24 mouse cellular contexts compared by ENCODE assay signal in genomic region chr9:7344107-7344506, GRCm38 (mm10). TPM values are rescaled to one million over a fixed set of nuclear protein-coding genes. Genes with fewer than 3 reads are reported as not detected.
DNase-seq lines count a peak whose midpoint lies in the region; ATAC-seq lines count a peak whose summit lies in the region.
"Had no signal": no experiment of that assay in that cellular context is flagged by ENCODE, and none has a peak within 500 bp of the region (broad histone marks: within the 10 kb centered on the region; RNA-seq: fewer than 3 reads in every experiment).

TSS of gene Mmp12 (plus strand) at chr9:7344381.

- ATAC-seq in midbrain, embryonic 11.5 days (ENCODE audit: low FRiP score), result no peak
- ATAC-seq in midbrain, embryonic 15.5 days (replicated peaks), result no peak
- ATAC-seq in granulocyte monocyte progenitor cell, adult 5-6 weeks (replicated peaks; ENCODE audit: poor library complexity, severe bottlenecking), result peak; percentile 70
- peak; percentile 66 for ATAC-seq in megakaryocyte, adult 5-6 weeks (ENCODE audit: poor library complexity, severe bottlenecking)
- ATAC-seq: forebrain, embryonic 14.5 days; forebrain, embryonic 16.5 days had no signal

- no peaks in the 10 kb centered on the region for H3K4me1 ChIP-seq in midbrain, embryonic 11.5 days (ENCODE audit: control insufficient read depth, insufficient read depth, low read length)
- H3K4me1 ChIP-seq in midbrain, embryonic 15.5 days, result no peaks in the 10 kb centered on the region
- H3K4me1 ChIP-seq: embryonic facial prominence, embryonic 10.5 days; embryonic facial prominence, embryonic 12.5 days; forebrain, embryonic 10.5 days; forebrain, embryonic 12.5 days had no signal

- no peak within 1 kb of the TSS for H3K4me2 ChIP-seq in midbrain, embryonic 11.5 days
- no peak within 1 kb of the TSS for H3K4me2 ChIP-seq in midbrain, embryonic 15.5 days
- H3K4me2 ChIP-seq: embryonic facial prominence, embryonic 12.5 days; forebrain, embryonic 12.5 days had no signal

- H3K4me3 ChIP-seq in midbrain, embryonic 11.5 days (ENCODE audit: low read depth, low read length), result no peak within 1 kb of the TSS
- no peak within 1 kb of the TSS for H3K4me3 ChIP-seq in midbrain, embryonic 15.5 days
- H3K4me3 ChIP-seq: embryonic facial prominence, embryonic 10.5 days; embryonic facial prominence, embryonic 12.5 days; forebrain, embryonic 10.5 days; forebrain, embryonic 12.5 days had no signal

- no peak within 1 kb of the TSS for H3K27ac ChIP-seq in midbrain, embryonic 11.5 days (ENCODE audit: low read depth, low read length)
- H3K27ac ChIP-seq in midbrain, embryonic 15.5 days, result no peak within 1 kb of the TSS
- H3K27ac ChIP-seq: embryonic facial prominence, embryonic 10.5 days; embryonic facial prominence, embryonic 12.5 days; forebrain, embryonic 10.5 days; forebrain, embryonic 12.5 days had no signal

- no peaks in the 10 kb centered on the region for H3K36me3 ChIP-seq in midbrain, embryonic 11.5 days (ENCODE audit: control insufficient read depth, insufficient read depth, low read length)
- H3K36me3 ChIP-seq in midbrain, embryonic 15.5 days (replicated peaks), result no peaks in the 10 kb centered on the region
- H3K36me3 ChIP-seq: embryonic facial prominence, embryonic 10.5 days; embryonic facial prominence, embryonic 12.5 days; forebrain, embryonic 10.5 days; forebrain, embryonic 12.5 days had no signal

- H3K9ac ChIP-seq in midbrain, embryonic 11.5 days (ENCODE audit: low read length), result no peak within 1 kb of the TSS
- H3K9ac ChIP-seq in midbrain, embryonic 15.5 days, result no peak within 1 kb of the TSS
- H3K9ac ChIP-seq: embryonic facial prominence, embryonic 12.5 days; forebrain, embryonic 12.5 days had no signal

- H3K27me3 ChIP-seq in midbrain, embryonic 11.5 days (ENCODE audit: control insufficient read depth, insufficient read depth, low read length), result no peaks in the 10 kb centered on the region
- no peaks in the 10 kb centered on the region for H3K27me3 ChIP-seq in midbrain, embryonic 15.5 days (replicated peaks)
- H3K27me3 ChIP-seq: embryonic facial prominence, embryonic 12.5 days; forebrain, embryonic 12.5 days had no signal

- peak; percentile 28 for DNase-seq in midbrain, embryonic 11.5 days (ENCODE audit: low spot score, missing footprints)
- DNase-seq in lung, postnatal 4 days, result no peak
- no peak for DNase-seq in right cerebral cortex, postnatal 25 days
- DNase-seq in ovary, postnatal 36 days (ENCODE audit: low spot score), result no peak
- DNase-seq: adrenal gland, adult 2 months; adrenal gland, postnatal 14 days; adrenal gland, postnatal 36 days; cerebellum, adult 11-12 months; cerebellum, adult 2 months; cerebellum, adult 9-10 months; cerebellum, postnatal 10 days; cerebellum, postnatal 25 days had no signal

- H3K9me3 ChIP-seq in midbrain, embryonic 11.5 days (ENCODE audit: control insufficient read depth, low read length), result no peaks in the 10 kb centered on the region
- H3K9me3 ChIP-seq in midbrain, embryonic 15.5 days, result no peaks in the 10 kb centered on the region
- H3K9me3 ChIP-seq: embryonic facial prominence, embryonic 10.5 days; embryonic facial prominence, embryonic 12.5 days; forebrain, embryonic 10.5 days; forebrain, embryonic 12.5 days had no signal

RNA-seq across cellular contexts. Expression of gene Mmp12, which starts in this region (rescaled TPM):
- polyA plus RNA-seq in midbrain, embryonic 11.5 days (2014; fragmentation: Nextera tagmentation; extraction: Ambion mirVana), result not detected in 2 replicates
- not detected in 2 replicates for polyA plus RNA-seq in midbrain, embryonic 15.5 days (2015; fragmentation: Nextera tagmentation; extraction: Ambion mirVana)
- total RNA-seq in granulocyte monocyte progenitor cell, adult 5-6 weeks (2014; fragmentation: Nextera tagmentation), result not detected in 2 replicates
- not detected in 2 replicates for total RNA-seq in granulocyte monocyte progenitor cell, adult 5-6 weeks (2017)
- total RNA-seq in megakaryocyte, adult 5-6 weeks (2015), result not detected in 2 replicates
- 0.07 TPM in 1 of 2 replicates, not detected in the other for total RNA-seq in megakaryocyte, adult 5-6 weeks (2017)
- total RNA-seq: MEL had no signal
- polyA plus RNA-seq: C2C12; cerebellum, adult 2 months; cortical plate, adult 2 months; embryonic facial prominence, embryonic 10.5 days; embryonic facial prominence, embryonic 12.5 days; forebrain, embryonic 10.5 days; forebrain, embryonic 12.5 days; forebrain, embryonic 14.5 days; forebrain, embryonic 16.5 days had no signal

Comparison
In these comparisons a context has a peak if more than half of its experiments do, and no peak if none do; other contexts are left out.
1. Peak in DNase-seq in midbrain, embryonic 11.5 days; RNA of the gene not detected or under 1 TPM.
2. Peak in ATAC-seq in granulocyte monocyte progenitor cell, adult 5-6 weeks; RNA of the gene not detected or under 1 TPM.
3. Peak in ATAC-seq in megakaryocyte, adult 5-6 weeks; RNA of the gene not detected or under 1 TPM.